18 mouse cellular contexts compared by ENCODE assay signal in the genomic region with DNA sequence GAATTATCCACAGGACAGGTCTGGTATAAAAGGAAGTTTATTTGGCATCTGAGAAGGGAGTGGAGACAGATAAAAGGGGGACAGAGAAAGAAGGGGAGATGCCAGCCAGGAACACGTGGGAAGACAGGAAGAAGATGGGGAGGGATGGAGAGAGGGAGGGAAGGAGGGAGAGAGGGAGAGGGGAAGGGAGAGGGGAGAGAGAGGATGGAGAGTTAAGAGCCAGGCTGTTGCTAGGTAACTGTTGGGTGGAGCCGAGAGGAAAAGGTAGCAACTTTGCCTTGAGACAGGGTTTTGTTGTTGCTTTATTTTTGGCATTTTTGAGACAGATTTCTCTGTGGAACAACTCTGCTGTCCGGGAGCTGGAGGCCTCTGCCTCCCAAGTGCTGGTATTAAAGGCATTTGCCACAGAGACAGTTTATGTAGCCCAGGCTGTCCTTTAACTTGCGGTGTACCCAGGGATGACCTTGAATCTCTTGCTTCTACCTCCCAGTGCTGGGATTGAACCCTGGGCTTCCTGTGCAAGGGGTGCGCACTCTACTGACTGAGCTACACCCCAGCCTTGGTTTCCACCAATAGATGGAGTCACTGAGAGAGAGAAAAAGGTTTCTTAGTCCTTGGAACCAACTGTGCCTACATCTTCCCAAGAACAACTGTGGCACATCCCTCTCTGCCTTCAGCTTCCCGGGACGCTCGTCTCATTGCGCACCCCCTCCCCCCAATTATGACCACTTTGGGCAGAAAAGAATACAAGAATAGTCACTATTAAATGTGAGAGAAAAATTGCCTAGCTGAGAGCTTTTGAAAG. TPM values are rescaled to one million over a fixed set of nuclear protein-coding genes. Genes with fewer than 3 reads are reported as not detected.
A peak's percentile ranks its signal among the peaks of the same experiment; 100 is the strongest.
DNase-seq lines count a peak whose midpoint lies in the region; ATAC-seq and TF ChIP-seq lines count a peak whose summit lies in the region.
"Had no signal": no experiment of that assay in that cellular context is flagged by ENCODE, and none has a peak within 500 bp of the region (broad histone marks: within the 10 kb centered on the region; RNA-seq: fewer than 3 reads in every experiment).

No protein-coding gene starts in this region.

- peak overlapping the region; percentile 27; the same call in 1 of the 2 replicates for H3K4me2 ChIP-seq in heart, embryonic 13.5 days
- H3K4me2 ChIP-seq in intestine, postnatal 0 days (replicated peaks; ENCODE audit: low read depth) = no peak overlapping the region
- H3K4me2 ChIP-seq: hindbrain, embryonic 12.5 days; liver, embryonic 12.5 days; midbrain, embryonic 12.5 days had no signal

- H3K27me3 ChIP-seq in heart, embryonic 13.5 days (replicated peaks) = no peaks in the 10 kb centered on the region
- H3K27me3 ChIP-seq in E14TG2a.4 (ENCODE audit: insufficient read depth, low read length) = no peaks in the 10 kb centered on the region
- no peaks in the 10 kb centered on the region for H3K27me3 ChIP-seq in intestine, postnatal 0 days (replicated peaks; ENCODE audit: control insufficient read depth, insufficient read depth, low read length)
- H3K27me3 ChIP-seq: liver, embryonic 12.5 days had no signal

- no peak for ATAC-seq in heart, embryonic 13.5 days (ENCODE audit: extremely low read depth, insufficient number of reproducible peaks, low FRiP score, low TSS enrichment)
- ATAC-seq in intestine, postnatal 0 days = no peak
- ATAC-seq: activated CD4-positive, CD25-positive, alpha-beta regulatory T cell, adult 4 months; liver, embryonic 12.5 days had no signal

- TF ChIP-seq CTCF in E14TG2a.4 (conservative IDR thresholded peaks at IDR 0.05; ENCODE audit: low read length) = no peak
- 0 out of 2 replicates have a peak, but pooled peaks have one; percentile 9 for TF ChIP-seq CTCF in intestine, postnatal 0 days (IDR thresholded peaks at IDR 0.05; ENCODE audit: low read depth)

- peaks cover 36% of the 10 kb centered on the region for H3K4me1 ChIP-seq in heart, embryonic 13.5 days
- H3K4me1 ChIP-seq in E14TG2a.4 (replicated peaks; ENCODE audit: low read depth, low read length) = peaks cover 89% of the 10 kb centered on the region
- H3K4me1 ChIP-seq in intestine, postnatal 0 days (replicated peaks; ENCODE audit: control insufficient read depth, insufficient read depth, low read length) = no peaks in the 10 kb centered on the region

- no peak overlapping the region for H3K4me3 ChIP-seq in heart, embryonic 13.5 days
- peak overlapping the region; percentile 11; the same call in 1 of the 2 replicates for H3K4me3 ChIP-seq in E14TG2a.4 (replicated peaks; ENCODE audit: low read length)
- H3K4me3 ChIP-seq in intestine, postnatal 0 days (ENCODE audit: low read depth, low read length) = no peak overlapping the region
- H3K4me3 ChIP-seq: gastrocnemius, adult 2 months; heart, adult 2 months; hindbrain, embryonic 12.5 days; liver, embryonic 12.5 days; midbrain, embryonic 12.5 days; myocyte had no signal

- DNase-seq in heart, postnatal 14 days = no peak
- DNase-seq in R1 (ENCODE audit: low read depth, low spot score) (peak; percentile 71), liver (no peak)
- no peak for DNase-seq in left cerebral cortex, adult 9 months (ENCODE audit: low spot score in 2 of 2)
- DNase-seq: adrenal gland, postnatal 25 days; gastrocnemius, adult 2 months; heart, adult 2 months; kidney, adult 11 months; left cerebral cortex, postnatal 4 days; thymus, postnatal 4 days had no signal

- intact Hi-C loops in heart, postnatal 14 days (cut with DNase I) = no loop called here

- 0 out of 2 replicates have a peak overlapping the region, but pooled peaks have one; percentile 3 for H3K9ac ChIP-seq in heart, embryonic 13.5 days
- no peak overlapping the region for H3K9ac ChIP-seq in intestine, postnatal 0 days (ENCODE audit: low read depth, low read length)
- H3K9ac ChIP-seq: hindbrain, embryonic 12.5 days; liver, embryonic 12.5 days; midbrain, embryonic 12.5 days had no signal

- H3K9me3 ChIP-seq in heart, embryonic 13.5 days = no peaks in the 10 kb centered on the region
- H3K9me3 ChIP-seq in E14TG2a.4 (ENCODE audit: low read length) = peaks cover 4% of the 10 kb centered on the region; the same call in 1 of the 2 replicates
- no peaks in the 10 kb centered on the region for H3K9me3 ChIP-seq in intestine, postnatal 0 days (ENCODE audit: control insufficient read depth)
- H3K9me3 ChIP-seq: hindbrain, embryonic 12.5 days; liver, embryonic 12.5 days; midbrain, embryonic 12.5 days had no signal

- 40% methylated on average over 9 of the region's 9 CpGs for whole genome bisulfite sequencing in heart, embryonic 13.5 days
- WGBS in intestine, postnatal 0 days = 46% methylated on average over 9 of the region's 9 CpGs

- H3K27ac ChIP-seq in heart, embryonic 13.5 days (replicated peaks) = peak overlapping the region; percentile 68
- no peak overlapping the region for H3K27ac ChIP-seq in intestine, postnatal 0 days (ENCODE audit: low read depth, low read length)
- H3K27ac ChIP-seq: gastrocnemius, adult 2 months; heart, adult 2 months; hindbrain, embryonic 12.5 days; liver, embryonic 12.5 days; midbrain, embryonic 12.5 days had no signal

- H3K36me3 ChIP-seq in heart, embryonic 13.5 days = no peaks in the 10 kb centered on the region
- H3K36me3 ChIP-seq in E14TG2a.4 (ENCODE audit: insufficient read depth, low read length) = no peaks in the 10 kb centered on the region
- H3K36me3 ChIP-seq in intestine, postnatal 0 days (ENCODE audit: control insufficient read depth, insufficient read depth) = no peaks in the 10 kb centered on the region
- H3K36me3 ChIP-seq: hindbrain, embryonic 12.5 days; liver, embryonic 12.5 days; midbrain, embryonic 12.5 days had no signal

RNA-seq across cellular contexts. Expression of a gene that starts 25.5 kb away (rescaled TPM):
- 12.3 and 13.1 TPM in 2 replicates for polyA plus RNA-seq in heart, embryonic 13.5 days (2015; fragmentation: Nextera tagmentation; extraction: Ambion mirVana)
- 10 to 100 TPM; 38.2 to 39.2 TPM for total RNA-seq in heart, postnatal 14 days (2021)
- 17.1 and 19.3 TPM in 2 replicates for polyA plus RNA-seq in intestine, postnatal 0 days (2015; fragmentation: Nextera tagmentation; extraction: Ambion mirVana)
